Mouse (Mus musculus) left cerebral cortex, postnatal 14 days (tissue): Measurements from ENCODE around the gene Guca2a. TPM values are rescaled to one million over a fixed set of nuclear protein-coding genes. Genes with fewer than 3 reads are reported as not detected.
A peak's percentile ranks its signal among the peaks of the same experiment; 100 is the strongest.

Experiments
- DNase-seq, 2 experiments: peaks; one replicate each; pipeline ENCODE4 v3.0.0; 2021 to 2022; ENCODE audit warnings: low spot score in 2 of 2, mixed read lengths in 1 of 2
- intact Hi-C: fragments of 180-260 bp; cut with DNase I; formaldehyde crosslinking; loops from one replicate; pipeline ENCODE4 v1.15.1; 2025
- total RNA-seq, 2 experiments: library from RNA; stranded (reverse); gene quantifications; 2 replicates each; pipeline ENCODE4 v1.2.3; 2021

Guca2a gene
- total RNA-seq, 2 experiments from 2014 or later: not detected

DNA sequence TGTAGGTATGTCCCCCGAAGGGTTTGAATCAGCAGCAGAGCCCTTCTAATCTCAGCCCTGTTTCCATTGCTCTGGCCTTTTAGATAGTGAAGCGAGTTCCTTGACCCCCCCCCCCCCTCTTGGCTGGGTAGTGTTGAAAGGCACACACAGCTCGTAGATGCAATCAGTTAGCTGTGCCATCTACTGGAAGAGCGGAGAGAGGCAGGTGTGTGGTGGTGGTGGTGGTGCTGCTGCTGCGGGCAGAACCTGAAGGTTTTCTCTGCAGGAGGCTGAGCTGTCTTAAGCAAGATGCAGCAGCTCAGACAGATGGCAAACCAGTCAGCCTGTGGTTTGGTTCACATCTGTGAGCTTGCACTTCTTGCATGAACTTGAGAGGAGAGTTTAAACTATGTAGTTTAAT is 35.2 kb downstream of the Guca2a start:
- intact Hi-C loops: no loop called here
- peak; percentile 26 to 52 for DNase-seq

DNA sequence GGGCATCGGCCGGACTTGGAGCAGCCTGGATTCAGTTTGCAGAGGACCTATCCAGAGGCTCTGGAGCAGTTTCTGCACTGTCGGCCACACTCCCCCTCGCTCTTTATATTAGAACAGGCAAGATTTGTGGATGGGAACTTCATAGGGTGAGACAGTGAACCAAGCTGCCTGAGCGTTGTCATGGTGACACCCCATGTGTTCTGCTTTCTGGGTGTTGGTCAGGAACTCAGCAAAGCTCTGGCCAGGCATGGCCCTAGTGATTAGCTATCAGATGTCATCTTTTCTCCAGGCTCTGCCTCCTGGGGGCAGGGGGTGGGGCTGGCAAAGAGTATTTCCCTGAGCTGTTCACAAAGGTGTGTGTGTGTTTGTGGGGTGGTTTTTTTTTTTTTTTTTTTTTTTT is 45.1 kb downstream of the Guca2a start:
- intact Hi-C loops: no loop called here
- peak; percentile 37 to 40 for DNase-seq

GRCm38 (mm10) chr4:119685746-119686145 is 48.2 kb downstream of the Guca2a start:
- intact Hi-C loops: no loop called here
- no peak for DNase-seq

Other genes with a start within 250 kb of the Guca2a start
- gene Ccdc30, start 222.2 kb upstream of the Guca2a start, total RNA-seq: 10 to 100 TPM; 19.4 to 19.8 TPM
- 1 to 10 TPM; 4.5 to 5.7 TPM for gene Ppcs, start 215.3 kb upstream of the Guca2a start, total RNA-seq
- gene Zmynd12, start 214.9 kb upstream of the Guca2a start, total RNA-seq: under 1 TPM in 1 of 2 experiments, not detected in 1; 0.23 TPM
- 10 to 100 TPM; 11.6 to 13.5 TPM for gene Rimkla, start 145.1 kb upstream of the Guca2a start, total RNA-seq
- 10 to 100 TPM; 64.7 to 71.2 TPM for gene Foxj3, start 100.7 kb upstream of the Guca2a start, total RNA-seq
- gene Frg2f1, start 98.2 kb upstream of the Guca2a start, total RNA-seq: 10 to 100 TPM; 24.6 to 25.4 TPM
- not detected for gene Guca2b, start 21.2 kb downstream of the Guca2a start, total RNA-seq
- gene Hivep3, start 96.1 kb downstream of the Guca2a start, total RNA-seq: 10 to 100 TPM; 65.4 to 79.8 TPM